Mouse (Mus musculus): ENCODE measurements at regions not wholly inside any gene's neighbourhood (a gene's known extent, or its start where the extent isn't known, plus 50 kb on each side); places are given as distances from the start of the nearest gene placed in this dataset.
A peak's percentile ranks its signal among the peaks of the same experiment; 100 is the strongest.

- no peak for ATAC-seq (ENCODE audit: low FRiP score, low TSS enrichment)
- H3K27ac ChIP-seq (ENCODE audit: low read length): no peak overlapping the region
- H3K36me3 ChIP-seq (ENCODE audit: insufficient read depth, low read length): no peaks in the 10 kb centered on the region
- 83% methylated on average over 2 of the region's 2 CpGs for WGBS
- H3K27me3 ChIP-seq (ENCODE audit: insufficient read depth, low read length): no peaks in the 10 kb centered on the region
- no peak overlapping the region for H3K9ac ChIP-seq (replicated peaks; ENCODE audit: low read length)
- H3K4me1 ChIP-seq (ENCODE audit: insufficient read depth, low read length): no peaks in the 10 kb centered on the region
- no peak overlapping the region for H3K4me3 ChIP-seq (ENCODE audit: low read length)
- H3K4me2 ChIP-seq (replicated peaks; ENCODE audit: low read depth, low read length): no peak overlapping the region
- no peaks in the 10 kb centered on the region for H3K9me3 ChIP-seq (ENCODE audit: low read length)
Observed at GRCm38 (mm10) chr10:70722783-70723182, 67.0 kb upstream of the Phyhipl start.

GRCm38 (mm10) chr10:70722381-70722780 is 66.6 kb upstream of the Phyhipl start:
- no peaks in the 10 kb centered on the region for H3K4me1 ChIP-seq (ENCODE audit: insufficient read depth, low read length)
- no peak for ATAC-seq (ENCODE audit: low FRiP score, low TSS enrichment)
- no peak overlapping the region for H3K4me3 ChIP-seq (ENCODE audit: low read length)
- 82% methylated on average over 5 of the region's 5 CpGs for WGBS
- no peaks in the 10 kb centered on the region for H3K27me3 ChIP-seq (ENCODE audit: insufficient read depth, low read length)
- H3K9ac ChIP-seq (replicated peaks; ENCODE audit: low read length): no peak overlapping the region
- H3K36me3 ChIP-seq (ENCODE audit: insufficient read depth, low read length): no peaks in the 10 kb centered on the region
- H3K27ac ChIP-seq (ENCODE audit: low read length): no peak overlapping the region
- H3K9me3 ChIP-seq (ENCODE audit: low read length): no peaks in the 10 kb centered on the region
- no peak overlapping the region for H3K4me2 ChIP-seq (replicated peaks; ENCODE audit: low read depth, low read length)

GRCm38 (mm10) chr10:70717464-70717863 is 61.7 kb upstream of the Phyhipl start:
- no peak for ATAC-seq (ENCODE audit: low FRiP score, low TSS enrichment)
- no peaks in the 10 kb centered on the region for H3K27me3 ChIP-seq (ENCODE audit: insufficient read depth, low read length)
- H3K4me1 ChIP-seq (ENCODE audit: insufficient read depth, low read length): no peaks in the 10 kb centered on the region
- WGBS: 23% methylated on average over 2 of the region's 8 CpGs
- H3K4me3 ChIP-seq (ENCODE audit: low read length): no peak overlapping the region
- H3K27ac ChIP-seq (ENCODE audit: low read length): no peak overlapping the region
- H3K9me3 ChIP-seq (ENCODE audit: low read length): no peaks in the 10 kb centered on the region
- no peak overlapping the region for H3K4me2 ChIP-seq (replicated peaks; ENCODE audit: low read depth, low read length)
- no peak overlapping the region for H3K9ac ChIP-seq (replicated peaks; ENCODE audit: low read length)
- no peaks in the 10 kb centered on the region for H3K36me3 ChIP-seq (ENCODE audit: insufficient read depth, low read length)

GRCm38 (mm10) chr10:70717025-70717424 is 61.3 kb upstream of the Phyhipl start:
- 0 out of 2 replicates have a peak overlapping the region, but pooled peaks have one; percentile 23 for H3K4me2 ChIP-seq (replicated peaks; ENCODE audit: low read depth, low read length)
- no peak for ATAC-seq (ENCODE audit: low FRiP score, low TSS enrichment)
- H3K9ac ChIP-seq (replicated peaks; ENCODE audit: low read length): no peak overlapping the region
- H3K36me3 ChIP-seq (ENCODE audit: insufficient read depth, low read length): no peaks in the 10 kb centered on the region
- no peak overlapping the region for H3K4me3 ChIP-seq (ENCODE audit: low read length)
- H3K9me3 ChIP-seq (ENCODE audit: low read length): no peaks in the 10 kb centered on the region
- no peaks in the 10 kb centered on the region for H3K4me1 ChIP-seq (ENCODE audit: insufficient read depth, low read length)
- no peaks in the 10 kb centered on the region for H3K27me3 ChIP-seq (ENCODE audit: insufficient read depth, low read length)
- 10% methylated on average over 6 of the region's 6 CpGs for WGBS
- H3K27ac ChIP-seq (ENCODE audit: low read length): 0 out of 2 replicates have a peak overlapping the region, but pooled peaks have one; percentile 54

GRCm38 (mm10) chr10:70713306-70713705 is 57.5 kb upstream of the Phyhipl start:
- Histone ChIP-seq H3K4me3 (ENCODE audit: low read length) (no peak overlapping the region), H3K4me2 (replicated peaks; ENCODE audit: low read depth, low read length) (no peak overlapping the region), H3K9me3 (ENCODE audit: low read length) (no peaks in the 10 kb centered on the region), H3K27me3 (ENCODE audit: insufficient read depth, low read length) (no peaks in the 10 kb centered on the region), H3K4me1 (ENCODE audit: insufficient read depth, low read length) (no peaks in the 10 kb centered on the region), H3K36me3 (ENCODE audit: insufficient read depth, low read length) (no peaks in the 10 kb centered on the region), H3K27ac (ENCODE audit: low read length) (no peak overlapping the region), H3K9ac (replicated peaks; ENCODE audit: low read length) (no peak overlapping the region)
- WGBS: 83% methylated on average over 7 of the region's 7 CpGs
- no peak for ATAC-seq (ENCODE audit: low FRiP score, low TSS enrichment)

GRCm38 (mm10) chr10:70708806-70709205 is 53.0 kb upstream of the Phyhipl start:
- Histone ChIP-seq H3K27me3 (ENCODE audit: insufficient read depth, low read length) (no peaks in the 10 kb centered on the region), H3K9ac (replicated peaks; ENCODE audit: low read length) (no peak overlapping the region), H3K9me3 (ENCODE audit: low read length) (no peaks in the 10 kb centered on the region), H3K27ac (ENCODE audit: low read length) (no peak overlapping the region), H3K4me1 (ENCODE audit: insufficient read depth, low read length) (no peaks in the 10 kb centered on the region), H3K4me3 (ENCODE audit: low read length) (no peak overlapping the region), H3K36me3 (ENCODE audit: insufficient read depth, low read length) (no peaks in the 10 kb centered on the region), H3K4me2 (replicated peaks; ENCODE audit: low read depth, low read length) (no peak overlapping the region)
- ATAC-seq (ENCODE audit: low FRiP score, low TSS enrichment): no peak
- WGBS: 60% methylated on average over 3 of the region's 3 CpGs

All from kidney, embryonic 16.5 days (tissue).